Mouse (Mus musculus): ENCODE data around the gene Aplp2. TPM values are rescaled to one million over a fixed set of nuclear protein-coding genes. Genes with fewer than 3 reads are reported as not detected.

The Aplp2 gene
- polyA plus RNA-seq (2012; rRNA removed), result 1,017 and 1,095 TPM in 2 replicates

GRCm38 (mm10) chr9:31211690-31212499 lies at the start of gene Aplp2:
TSS of gene Aplp2 (minus strand) at chr9:31211815.
- DNase-seq, result peak; percentile 98 to 99
- under 1% methylated on average over 63 of the region's 63 CpGs for WGBS

GRCm38 (mm10) chr9:31260219-31260618 lies 48.6 kb upstream of the Aplp2 start:
- no peak for DNase-seq
- H3K4me3 ChIP-seq (replicated peaks; ENCODE audit: insufficient read depth, low read depth, low read length), result no peak overlapping the region
- 70% methylated on average over 4 of the region's 4 CpGs for WGBS
- H3K4me1 ChIP-seq (ENCODE audit: control insufficient read depth, insufficient read depth, low read length), result no peaks in the 10 kb centered on the region
- no peak overlapping the region for H3K27ac ChIP-seq (ENCODE audit: insufficient read depth, low read length)
- TF ChIP-seq POLR2A (IDR thresholded peaks at IDR 0.05; ENCODE audit: borderline replicate concordance, insufficient read depth, low read length) (no peak), CTCF (IDR thresholded peaks at IDR 0.05; ENCODE audit: borderline replicate concordance, insufficient read depth, low read depth, low read length) (no peak)
- H3K27me3 ChIP-seq (ENCODE audit: control insufficient read depth, insufficient read depth, low read length), result no peaks in the 10 kb centered on the region

More at GRCm38 (mm10) chr9:31211690-31212499, at the start of gene Aplp2:
- H3K27me3 ChIP-seq (ENCODE audit: control insufficient read depth, insufficient read depth, low read length), result no peaks in the 10 kb centered on the region
- H3K4me3 ChIP-seq (replicated peaks; ENCODE audit: insufficient read depth, low read depth, low read length), result peak within 1 kb of the TSS; percentile 95
- TF ChIP-seq CTCF (IDR thresholded peaks at IDR 0.05; ENCODE audit: borderline replicate concordance, insufficient read depth, low read depth, low read length) (no peak), POLR2A (IDR thresholded peaks at IDR 0.05; ENCODE audit: borderline replicate concordance, insufficient read depth, low read length) (peak; percentile 98)
- H3K4me1 ChIP-seq (ENCODE audit: control insufficient read depth, insufficient read depth, low read length), result peaks cover 2% of the 10 kb centered on the region; the same call in 1 of the 2 replicates
- H3K27ac ChIP-seq (ENCODE audit: insufficient read depth, low read length), result peak within 1 kb of the TSS; percentile 91

GRCm38 (mm10) chr9:31258237-31258636 lies 46.6 kb upstream of the Aplp2 start:
- 87% methylated on average over 3 of the region's 3 CpGs for WGBS
- H3K4me3 ChIP-seq (replicated peaks; ENCODE audit: insufficient read depth, low read depth, low read length), result no peak overlapping the region
- TF ChIP-seq POLR2A (IDR thresholded peaks at IDR 0.05; ENCODE audit: borderline replicate concordance, insufficient read depth, low read length) (no peak), CTCF (IDR thresholded peaks at IDR 0.05; ENCODE audit: borderline replicate concordance, insufficient read depth, low read depth, low read length) (no peak)
- no peaks in the 10 kb centered on the region for H3K27me3 ChIP-seq (ENCODE audit: control insufficient read depth, insufficient read depth, low read length)
- H3K4me1 ChIP-seq (ENCODE audit: control insufficient read depth, insufficient read depth, low read length), result no peaks in the 10 kb centered on the region
- H3K27ac ChIP-seq (ENCODE audit: insufficient read depth, low read length), result no peak overlapping the region
- DNase-seq, result no peak

- H3K4me1 ChIP-seq (ENCODE audit: control insufficient read depth, insufficient read depth, low read length), result no peaks in the 10 kb centered on the region
- 85% methylated on average over 7 of the region's 7 CpGs for WGBS
- TF ChIP-seq CTCF (IDR thresholded peaks at IDR 0.05; ENCODE audit: borderline replicate concordance, insufficient read depth, low read depth, low read length) (no peak), POLR2A (IDR thresholded peaks at IDR 0.05; ENCODE audit: borderline replicate concordance, insufficient read depth, low read length) (no peak)
- H3K4me3 ChIP-seq (replicated peaks; ENCODE audit: insufficient read depth, low read depth, low read length), result no peak overlapping the region
- H3K27me3 ChIP-seq (ENCODE audit: control insufficient read depth, insufficient read depth, low read length), result no peaks in the 10 kb centered on the region
- no peak for DNase-seq
- H3K27ac ChIP-seq (ENCODE audit: insufficient read depth, low read length), result no peak overlapping the region
Measured at GRCm38 (mm10) chr9:31255953-31256352, 44.3 kb upstream of the Aplp2 start.

GRCm38 (mm10) chr9:31254697-31255004 lies 43.0 kb upstream of the Aplp2 start:
- Histone ChIP-seq H3K27me3 (ENCODE audit: control insufficient read depth, insufficient read depth, low read length) (no peaks in the 10 kb centered on the region), H3K4me1 (ENCODE audit: control insufficient read depth, insufficient read depth, low read length) (no peaks in the 10 kb centered on the region), H3K4me3 (replicated peaks; ENCODE audit: insufficient read depth, low read depth, low read length) (no peak overlapping the region), H3K27ac (ENCODE audit: insufficient read depth, low read length) (no peak overlapping the region)
- TF ChIP-seq CTCF (IDR thresholded peaks at IDR 0.05; ENCODE audit: borderline replicate concordance, insufficient read depth, low read depth, low read length), result no peak
- TF ChIP-seq POLR2A (IDR thresholded peaks at IDR 0.05; ENCODE audit: borderline replicate concordance, insufficient read depth, low read length), result no peak
- 97% methylated on average over 7 of the region's 7 CpGs for WGBS
- DNase-seq, result no peak

- no peak for DNase-seq
- H3K27me3 ChIP-seq (ENCODE audit: control insufficient read depth, insufficient read depth, low read length), result no peaks in the 10 kb centered on the region
- no peak overlapping the region for H3K27ac ChIP-seq (ENCODE audit: insufficient read depth, low read length)
- WGBS, result 83% methylated on average over 11 of the region's 11 CpGs
- no peak for TF ChIP-seq POLR2A (IDR thresholded peaks at IDR 0.05; ENCODE audit: borderline replicate concordance, insufficient read depth, low read length)
- no peak for TF ChIP-seq CTCF (IDR thresholded peaks at IDR 0.05; ENCODE audit: borderline replicate concordance, insufficient read depth, low read depth, low read length)
- H3K4me1 ChIP-seq (ENCODE audit: control insufficient read depth, insufficient read depth, low read length), result no peaks in the 10 kb centered on the region
- H3K4me3 ChIP-seq (replicated peaks; ENCODE audit: insufficient read depth, low read depth, low read length), result no peak overlapping the region
Measured at GRCm38 (mm10) chr9:31253866-31254696, 42.5 kb upstream of the Aplp2 start.

GRCm38 (mm10) chr9:31253311-31253734 lies 41.7 kb upstream of the Aplp2 start:
- H3K4me3 ChIP-seq (replicated peaks; ENCODE audit: insufficient read depth, low read depth, low read length), result no peak overlapping the region
- no peak for DNase-seq
- no peak for TF ChIP-seq CTCF (IDR thresholded peaks at IDR 0.05; ENCODE audit: borderline replicate concordance, insufficient read depth, low read depth, low read length)
- no peak for TF ChIP-seq POLR2A (IDR thresholded peaks at IDR 0.05; ENCODE audit: borderline replicate concordance, insufficient read depth, low read length)
- no peaks in the 10 kb centered on the region for H3K27me3 ChIP-seq (ENCODE audit: control insufficient read depth, insufficient read depth, low read length)
- H3K27ac ChIP-seq (ENCODE audit: insufficient read depth, low read length), result no peak overlapping the region
- H3K4me1 ChIP-seq (ENCODE audit: control insufficient read depth, insufficient read depth, low read length), result no peaks in the 10 kb centered on the region
- WGBS, result 44% methylated on average over 10 of the region's 10 CpGs
